Mouse (Mus musculus): ENCODE measurements around the gene Tmeff1.

Tmeff1 gene

DNA sequence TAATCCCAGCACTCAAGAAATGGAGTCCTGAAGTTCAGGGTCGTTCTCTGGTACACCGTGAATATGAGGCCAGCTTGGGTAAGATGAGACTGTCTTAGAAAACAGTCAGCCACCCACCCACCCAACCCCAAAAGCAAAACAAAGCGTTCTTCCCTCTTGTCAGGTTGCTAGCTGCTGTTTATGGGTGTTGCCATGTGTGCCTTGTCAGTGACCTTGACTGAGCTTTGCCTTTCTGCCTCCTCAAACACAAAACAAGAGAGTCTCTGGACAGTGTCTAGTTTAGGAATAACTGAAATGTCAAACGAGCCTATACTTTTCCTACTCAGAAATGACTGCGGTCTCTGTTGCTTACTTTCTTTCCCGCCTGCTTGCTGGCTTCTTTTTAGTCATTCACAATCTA is 37.3 kb downstream of the Tmeff1 start:
- in situ Hi-C loops (cut with MboI, MseI) = no loop called here

DNA sequence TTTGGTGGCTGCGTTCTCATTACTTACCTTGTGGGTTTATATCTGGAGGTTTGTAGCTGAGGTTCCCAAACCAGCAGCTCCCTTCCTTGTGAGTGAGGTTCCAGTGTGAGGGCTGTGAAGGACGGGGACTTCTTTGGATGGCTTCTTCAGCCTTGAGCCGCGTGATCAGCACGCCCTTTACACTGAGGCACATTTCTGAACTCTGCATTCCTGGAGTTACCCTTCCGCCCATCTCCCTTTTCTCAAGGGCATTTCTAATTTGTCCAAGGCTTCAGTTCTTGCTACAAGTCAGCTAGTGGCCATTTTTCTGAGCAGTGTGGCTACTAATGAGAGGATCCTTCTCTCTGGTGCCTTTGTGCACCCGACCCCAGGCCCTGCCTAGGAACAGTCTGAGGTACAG is 38.0 kb downstream of the Tmeff1 start:
- in situ Hi-C loops (cut with MboI, MseI) = no loop called here

DNA sequence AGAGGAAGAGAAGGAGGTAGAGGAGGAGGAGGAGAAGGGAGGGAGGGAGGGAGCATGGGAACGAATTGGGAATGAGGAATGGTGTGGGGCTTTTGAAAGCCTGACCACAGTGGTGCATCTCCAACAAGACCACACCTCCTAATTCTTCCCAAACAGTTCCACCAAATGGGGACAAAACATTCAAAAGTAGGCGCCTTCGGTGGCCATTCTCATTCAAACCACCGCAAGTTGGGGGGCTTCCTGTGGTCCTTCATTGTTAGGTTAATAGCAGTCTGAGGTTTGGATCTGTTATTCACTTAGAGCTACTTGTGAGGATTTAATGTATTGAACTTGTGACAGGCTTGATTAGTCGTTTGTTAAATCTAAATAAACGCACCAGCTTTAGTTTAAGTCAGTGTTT is 40.0 kb downstream of the Tmeff1 start:
- in situ Hi-C loops (cut with MboI, MseI) = no loop called here

DNA sequence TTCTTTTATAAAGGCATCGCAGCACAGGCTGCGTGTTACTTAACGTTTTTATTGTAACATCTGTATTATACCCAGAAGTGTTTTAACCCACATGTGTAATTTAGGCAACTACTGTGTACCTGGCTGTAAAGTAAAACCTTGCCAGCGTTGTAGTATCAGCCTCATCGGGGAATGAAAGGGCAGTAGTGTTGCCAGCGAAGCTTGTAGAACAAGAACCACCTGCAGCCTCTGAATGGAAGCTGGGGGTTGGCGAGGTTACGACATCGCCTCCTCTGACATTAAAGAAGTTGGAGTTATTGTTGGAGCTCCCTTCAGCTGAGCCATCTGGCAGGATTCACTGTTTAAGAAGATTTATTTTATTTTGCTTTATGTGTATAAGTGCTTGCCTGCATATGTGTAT is 40.9 kb downstream of the Tmeff1 start:
- in situ Hi-C loops (cut with MboI, MseI) = no loop called here

DNA sequence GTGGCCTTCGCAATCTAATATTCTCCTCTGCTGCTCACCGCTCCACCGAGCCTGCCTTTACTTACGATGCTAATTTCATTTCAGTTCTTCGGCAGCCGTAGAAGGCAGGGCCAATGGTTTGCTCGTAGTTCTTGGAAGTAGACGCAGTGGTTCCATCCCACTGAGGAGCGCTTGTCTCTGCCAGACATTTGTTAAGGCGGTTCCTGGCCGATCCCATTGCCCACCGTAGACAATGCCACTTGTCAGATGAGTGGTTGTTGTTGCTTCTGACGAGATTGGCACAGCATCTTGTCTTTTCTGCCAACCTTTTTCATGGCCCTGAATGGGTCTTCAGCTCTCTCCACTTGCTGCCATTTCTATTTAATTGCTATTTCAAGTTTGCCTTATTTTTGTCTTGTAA is 44.5 kb downstream of the Tmeff1 start:
- in situ Hi-C loops (cut with MboI, MseI) = no loop called here

DNA sequence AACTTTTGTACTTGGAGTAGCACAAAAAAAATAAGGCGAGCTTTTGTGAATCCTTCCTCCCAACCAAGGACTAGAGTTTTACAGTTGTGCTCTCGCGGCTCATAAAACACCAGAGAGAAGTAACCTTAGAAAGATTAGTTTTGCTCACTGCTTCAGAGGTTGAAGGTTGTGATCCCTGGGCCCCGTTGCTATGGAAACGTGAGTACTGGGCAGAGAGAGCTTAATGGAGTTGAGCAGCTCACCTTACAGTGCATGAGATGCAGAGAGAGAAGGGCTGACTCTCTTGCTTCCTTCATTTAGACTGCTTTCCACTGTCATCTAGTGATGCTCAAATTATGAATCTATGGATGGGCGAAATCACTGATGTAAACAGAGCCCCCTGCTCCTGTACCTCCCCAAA is 48.6 kb downstream of the Tmeff1 start:
- in situ Hi-C loops (cut with MboI, MseI) = no loop called here

DNA sequence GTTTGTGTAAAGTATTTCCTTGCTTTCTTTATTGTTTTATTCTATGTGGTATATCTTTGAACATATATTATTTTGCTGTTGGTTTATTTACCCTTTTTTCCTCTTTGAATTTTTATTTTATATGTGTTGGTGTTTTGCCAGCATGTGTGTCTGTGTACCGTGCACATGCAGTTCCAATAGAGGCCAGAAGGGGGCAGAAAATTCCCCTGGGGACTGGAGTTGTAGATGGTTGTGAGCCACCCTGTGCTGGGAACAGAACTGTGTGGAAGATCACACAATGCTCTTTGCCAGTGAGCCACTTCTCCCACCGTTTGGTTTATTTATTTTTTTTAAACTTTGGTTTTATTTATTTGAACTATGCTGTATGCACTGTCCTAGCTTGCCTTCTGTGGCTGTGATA is 49.1 kb downstream of the Tmeff1 start:
- in situ Hi-C loops (cut with MboI, MseI) = no loop called here

DNA sequence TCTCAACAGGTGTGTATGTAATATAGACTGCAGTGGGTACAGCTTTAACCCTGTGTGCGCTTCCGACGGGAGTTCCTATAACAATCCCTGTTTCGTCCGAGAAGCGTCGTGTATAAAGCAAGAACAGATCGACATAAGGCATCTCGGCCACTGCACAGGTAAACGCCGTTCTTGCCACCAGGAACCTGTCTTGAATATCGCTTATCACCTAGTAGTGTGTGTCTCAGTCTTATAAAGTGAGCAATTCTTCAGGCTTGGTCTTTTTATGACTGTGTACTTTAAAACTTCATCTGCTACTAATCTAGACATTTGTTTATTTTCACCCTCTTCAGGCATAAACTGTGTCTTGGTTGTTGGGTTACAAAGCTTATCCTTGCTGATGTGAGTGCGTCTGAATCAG is 51.9 kb downstream of the Tmeff1 start:
- in situ Hi-C loops (cut with MboI, MseI) = no loop called here

DNA sequence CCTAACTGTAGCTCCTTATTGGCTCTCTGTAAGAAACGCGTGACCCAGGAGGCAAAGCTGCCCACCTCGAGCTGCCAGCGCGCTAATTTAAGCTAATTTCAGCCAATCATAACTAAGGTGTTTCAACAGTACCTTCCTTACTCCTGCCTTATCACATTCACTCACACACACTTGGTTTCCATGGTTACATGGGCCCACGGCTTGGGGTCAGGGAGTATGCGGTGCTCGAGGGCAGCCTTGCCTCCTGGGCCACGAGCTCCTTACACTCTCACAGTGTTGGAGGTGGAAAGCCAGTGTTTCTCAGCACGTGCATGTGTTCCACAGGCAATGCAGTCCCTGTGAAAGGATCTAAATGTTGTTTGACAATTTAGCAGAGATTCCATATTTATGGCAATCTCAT is 53.2 kb downstream of the Tmeff1 start:
- in situ Hi-C loops (cut with MboI, MseI) = no loop called here

DNA sequence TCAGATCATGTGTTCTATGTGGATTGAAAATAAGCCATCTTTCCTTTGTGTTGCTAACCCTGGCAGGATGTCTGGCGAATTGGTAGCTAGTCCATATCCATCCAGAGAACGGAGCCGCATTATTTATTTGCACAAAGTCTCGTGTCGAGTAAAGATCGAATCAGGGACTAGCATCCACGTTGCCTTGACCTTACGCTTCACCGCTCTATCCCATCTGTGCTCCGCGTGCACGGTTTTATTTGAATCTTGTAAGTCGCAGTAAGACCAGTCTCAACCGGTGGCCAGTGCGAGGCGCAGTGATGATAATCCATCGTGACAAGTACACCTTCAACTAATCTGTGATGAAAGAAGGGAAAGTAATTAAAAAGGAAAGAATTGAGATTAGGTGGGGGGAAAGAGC is 54.5 kb downstream of the Tmeff1 start:
- in situ Hi-C loops (cut with MboI, MseI) = no loop called here

DNA sequence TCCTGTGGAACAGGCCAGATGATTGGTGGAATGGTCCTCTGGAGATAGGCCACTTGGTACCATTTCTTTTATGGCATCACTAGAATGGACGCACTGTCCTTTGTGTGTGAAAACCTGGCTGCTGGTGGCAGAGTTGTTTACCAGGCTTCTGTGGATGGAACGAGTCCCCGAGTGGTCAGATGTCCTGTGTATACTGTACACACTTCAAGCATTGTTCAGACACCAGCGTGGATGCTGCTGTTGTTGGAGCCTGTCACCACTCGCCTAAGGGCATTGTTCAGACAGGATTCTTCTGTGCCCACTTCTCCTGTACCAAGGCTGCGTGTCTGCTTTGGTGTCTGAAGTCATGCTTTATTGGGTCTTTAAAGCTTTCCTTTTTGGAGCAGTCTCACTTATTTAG is 58.8 kb downstream of the Tmeff1 start:
- in situ Hi-C loops (cut with MboI, MseI) = no loop called here

DNA sequence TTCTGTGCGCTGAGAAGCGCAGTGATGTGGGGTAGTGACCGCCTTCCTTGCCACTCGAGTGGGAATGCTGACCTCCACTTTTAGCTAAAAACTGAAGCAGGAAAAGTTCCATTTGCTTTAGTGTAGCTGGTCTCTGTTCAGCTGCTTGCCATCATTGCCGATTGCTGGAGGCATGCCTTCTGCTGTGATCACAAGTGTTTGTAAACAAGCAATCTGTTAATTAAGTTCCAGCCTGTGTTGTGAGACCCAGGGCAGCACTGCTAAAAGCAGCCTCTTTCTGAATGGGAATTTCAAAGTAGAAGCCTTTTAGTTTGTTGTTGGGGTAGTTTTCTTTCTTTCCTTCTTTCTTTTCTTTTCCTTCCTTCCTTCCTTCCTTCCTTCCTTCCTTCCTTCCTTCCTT is 61.2 kb downstream of the Tmeff1 start:
- in situ Hi-C loops (cut with MboI, MseI) = no loop called here

DNA sequence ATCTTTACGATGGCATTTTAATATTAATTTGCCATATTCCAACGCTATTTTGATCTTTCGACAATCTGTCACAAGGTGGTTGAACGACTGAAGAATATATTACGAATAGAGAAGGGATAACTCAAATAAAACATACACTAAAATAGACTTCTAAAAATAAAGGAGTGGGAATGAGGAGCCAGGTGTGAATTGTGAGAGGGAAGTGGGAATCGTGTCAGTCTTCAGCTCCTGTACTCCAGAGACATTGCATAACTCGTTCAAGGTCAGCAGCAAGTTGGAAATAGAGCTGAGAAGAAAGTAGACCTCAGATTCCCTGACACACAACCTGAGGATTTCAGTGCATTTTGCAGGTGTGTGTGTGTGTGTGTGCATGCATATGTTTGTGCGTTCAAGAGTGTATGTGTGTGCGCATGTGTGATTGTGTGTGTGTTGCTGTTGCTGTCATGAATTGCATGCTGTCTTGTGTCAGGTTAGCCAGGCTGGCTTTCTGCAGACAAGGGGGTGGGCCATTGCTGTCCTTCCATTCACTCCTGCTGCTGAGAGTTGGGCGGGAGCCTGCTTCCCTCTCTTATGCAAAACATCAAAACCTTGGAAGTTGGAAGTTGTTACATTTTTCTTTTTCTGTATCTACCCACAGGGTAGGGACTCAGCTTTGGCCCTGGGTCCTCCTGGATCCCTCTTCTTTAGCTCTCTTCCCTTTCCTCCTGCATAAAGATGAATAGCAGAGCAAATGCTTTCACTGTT is 65.8 kb downstream of the Tmeff1 start:
- in situ Hi-C loops (cut with MboI, MseI) = no loop called here

DNA sequence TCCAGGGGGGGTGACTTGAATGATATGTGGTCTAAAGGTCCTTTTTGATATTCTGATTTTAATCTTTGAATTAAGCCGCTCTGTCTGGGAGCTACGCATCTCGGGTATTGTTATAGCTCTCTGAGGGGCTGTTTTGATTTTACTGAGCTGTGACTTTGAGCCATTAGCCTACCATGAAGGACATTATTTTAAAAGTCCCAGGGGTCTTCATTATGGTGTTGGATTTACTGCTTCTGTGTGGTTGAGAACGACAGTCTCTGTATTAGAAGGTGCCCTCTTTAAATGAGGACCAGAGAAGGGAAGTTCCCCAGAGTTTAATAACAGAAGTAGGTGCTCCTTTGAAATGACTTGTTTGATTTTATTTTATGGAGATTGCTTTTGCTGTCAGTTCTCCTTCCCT is 69.1 kb downstream of the Tmeff1 start:
- in situ Hi-C loops (cut with MboI, MseI) = no loop called here

DNA sequence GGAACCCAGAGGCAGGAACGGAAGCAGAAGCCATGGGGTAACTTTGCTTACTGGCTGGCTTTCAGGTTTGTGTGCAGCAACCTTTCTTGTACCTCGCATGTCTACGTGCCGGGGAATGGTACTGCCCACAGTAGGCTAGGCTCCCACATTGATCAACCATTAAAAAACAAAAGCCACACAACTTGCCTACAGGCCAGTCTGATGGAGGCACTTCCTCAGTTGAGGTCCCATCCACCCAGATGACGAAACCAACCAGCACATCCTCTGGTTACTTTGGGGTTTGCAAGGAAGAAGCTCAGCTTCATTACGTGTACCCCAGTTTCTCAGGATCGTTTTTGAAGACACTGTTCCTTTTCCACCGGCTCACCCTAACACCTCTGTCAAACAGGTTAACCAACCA is 71.6 kb downstream of the Tmeff1 start:
- in situ Hi-C loops (cut with MboI, MseI) = no loop called here

DNA sequence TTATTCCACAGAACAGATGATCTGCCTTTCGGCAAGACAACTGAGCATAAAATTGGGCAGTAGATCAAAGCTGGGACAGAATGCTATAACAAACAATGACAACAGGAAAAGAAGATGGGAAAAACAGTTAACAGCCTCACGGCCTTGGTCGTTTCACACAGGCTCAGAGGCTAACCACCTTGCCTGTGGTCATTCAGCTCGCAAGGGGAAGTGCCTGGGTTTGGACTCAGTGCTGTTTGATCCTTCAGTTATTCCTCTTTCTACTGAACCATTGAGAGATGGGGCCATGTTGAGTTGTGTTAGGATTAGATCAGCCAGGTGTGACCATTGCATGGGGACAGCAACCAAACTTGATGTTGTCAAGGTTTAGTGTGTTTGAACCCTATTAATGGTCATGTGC is 75.2 kb downstream of the Tmeff1 start:
- in situ Hi-C loops (cut with MboI, MseI) = no loop called here

DNA sequence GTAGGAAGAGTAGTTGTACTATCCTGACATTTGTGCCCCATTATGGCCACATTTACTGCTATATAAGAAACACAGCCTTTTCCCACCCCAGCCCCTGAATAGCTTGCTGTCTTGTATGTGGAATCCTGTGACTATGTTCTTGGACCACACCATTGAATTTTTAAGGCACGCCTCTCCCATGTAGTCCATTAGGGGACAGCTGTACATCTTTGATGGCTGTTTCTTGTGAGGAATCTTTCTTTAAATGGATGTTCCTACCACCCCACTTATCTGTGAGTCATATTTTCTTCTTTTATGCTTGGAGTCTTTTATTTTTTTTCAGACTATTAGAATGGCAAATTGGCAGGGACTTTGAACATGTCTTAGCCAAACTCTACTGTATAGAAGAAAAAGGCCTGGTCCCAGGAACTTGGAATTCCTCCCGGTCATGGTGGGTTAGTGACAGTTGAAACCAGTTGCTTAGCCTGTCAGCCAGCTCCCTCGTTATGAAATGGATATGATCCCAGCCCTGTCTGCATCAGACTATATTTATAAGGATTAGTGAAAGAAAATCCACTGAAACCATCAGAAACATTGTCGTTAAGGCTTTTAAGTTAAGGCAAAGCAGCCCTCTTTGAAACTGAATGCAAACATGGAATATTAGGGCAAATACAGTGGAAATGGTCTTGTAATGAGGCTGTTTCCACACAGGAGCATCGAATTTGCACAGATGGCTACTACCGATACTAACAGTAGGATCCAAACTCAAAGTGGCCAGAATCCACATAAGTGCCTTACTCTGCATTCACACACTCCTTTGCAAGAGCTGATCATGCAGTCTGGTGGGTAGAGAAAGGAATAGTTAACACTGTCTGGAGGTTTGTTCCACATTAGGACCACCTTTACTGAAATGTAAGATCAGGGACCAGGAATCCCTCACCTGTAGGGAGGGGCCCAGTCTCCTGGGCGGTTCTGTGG is 75.9 kb downstream of the Tmeff1 start:
- in situ Hi-C loops (cut with MboI, MseI) = no loop called here

DNA sequence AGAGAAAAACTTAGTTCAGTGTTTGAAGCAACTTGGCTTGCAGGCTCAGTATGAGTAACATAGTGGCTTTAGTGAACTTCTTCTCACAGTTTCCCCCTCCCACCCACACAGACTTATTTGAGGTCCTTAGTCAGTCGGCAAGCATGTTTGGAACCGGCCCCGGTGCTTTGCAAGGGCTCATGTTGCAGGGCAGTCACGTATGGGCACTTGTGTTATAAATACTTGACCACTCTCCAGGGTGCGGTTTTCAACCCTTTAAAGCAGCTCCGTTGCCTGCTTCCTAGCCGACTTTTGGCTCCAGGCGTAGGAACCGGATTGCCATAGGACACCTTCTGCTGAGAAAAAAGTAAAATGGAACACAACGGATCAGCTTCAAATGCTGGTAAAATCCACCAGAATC is 78.3 kb downstream of the Tmeff1 start, which contains the start of gene Cavin4:
TSS of gene Cavin4 (plus strand) at position 244 of the 400 bp plus-strand sequence.
- in situ Hi-C loops (cut with MboI, MseI) = no loop called here

DNA sequence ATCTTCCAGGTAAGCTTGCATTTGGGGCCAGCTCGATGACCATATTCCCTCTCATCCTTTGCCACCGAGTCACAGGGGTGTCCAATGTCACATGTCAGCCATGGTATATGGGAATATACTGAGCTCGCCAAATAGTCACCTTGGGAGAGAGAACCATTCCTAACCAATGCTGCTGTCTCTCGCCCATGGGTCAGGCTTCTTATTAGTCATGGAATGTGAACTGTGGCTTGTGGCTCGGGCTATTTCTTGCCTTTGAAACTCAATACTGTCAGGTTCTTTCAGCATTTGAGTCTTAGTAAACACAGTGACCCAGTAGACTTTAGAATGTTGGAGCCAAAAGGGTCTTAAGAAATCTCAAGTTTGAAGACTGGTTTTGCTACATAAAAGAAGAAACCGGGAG is 79.0 kb downstream of the Tmeff1 start:
- in situ Hi-C loops (cut with MboI, MseI) = no loop called here

DNA sequence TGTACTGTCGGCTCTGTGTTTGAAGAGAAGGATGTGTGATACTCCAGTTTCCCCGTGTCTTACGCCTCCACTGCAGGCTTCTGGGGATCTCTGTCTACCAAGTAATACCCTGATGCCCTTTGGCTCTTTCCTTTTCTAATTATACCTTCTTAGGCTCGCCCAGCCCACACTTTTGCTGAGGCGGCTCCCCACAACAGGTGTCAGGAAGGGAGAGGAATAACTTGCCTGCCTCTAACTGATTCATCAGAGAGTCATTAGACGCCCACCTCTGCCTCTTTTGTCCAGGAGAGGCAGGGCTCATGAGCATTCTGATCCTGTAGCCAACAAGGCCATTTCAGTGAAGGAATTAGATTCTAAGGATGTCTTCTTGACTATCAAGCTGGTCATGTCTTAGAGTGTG is 82.3 kb downstream of the Tmeff1 start:
- in situ Hi-C loops (cut with MboI, MseI) = no loop called here

DNA sequence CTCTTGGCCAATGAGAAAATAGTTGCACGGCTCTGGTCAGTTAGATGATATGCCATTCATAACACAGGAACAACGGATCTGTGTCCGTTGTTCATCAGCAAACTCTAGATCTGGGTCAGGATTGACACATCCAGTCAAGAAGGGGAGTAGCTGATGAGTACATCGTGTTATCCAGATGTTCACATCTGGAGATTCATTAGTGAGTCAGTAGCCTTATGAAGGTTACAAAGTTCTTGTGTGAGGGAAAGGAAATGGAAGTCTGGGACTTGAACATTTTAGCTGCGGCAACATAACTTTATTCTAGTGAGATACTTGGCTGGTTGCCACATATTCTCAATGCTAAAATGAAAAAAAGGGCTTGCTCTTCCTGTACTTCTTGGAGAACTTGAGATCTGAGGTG is 87.9 kb downstream of the Tmeff1 start:
- in situ Hi-C loops (cut with MboI, MseI) = no loop called here

DNA sequence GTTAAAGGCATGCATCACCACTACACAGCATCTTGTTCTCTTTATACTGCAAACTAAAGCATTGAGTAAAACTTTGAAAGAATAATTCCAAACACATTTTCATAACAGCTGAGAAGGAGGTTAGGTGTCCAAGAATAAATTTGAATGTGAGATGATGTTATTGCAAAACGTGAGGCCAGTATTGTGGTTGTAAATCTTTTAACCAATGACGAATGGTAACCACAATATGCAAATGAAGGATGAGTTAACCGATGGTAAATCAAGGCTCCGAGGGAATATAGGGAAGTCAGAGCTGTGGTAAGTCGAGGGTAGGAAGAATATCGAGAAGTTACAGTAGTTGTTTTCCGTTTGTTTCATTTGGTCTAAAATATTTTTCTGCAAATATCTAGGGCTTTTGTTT is 89.4 kb downstream of the Tmeff1 start:
- in situ Hi-C loops (cut with MboI, MseI) = no loop called here

DNA sequence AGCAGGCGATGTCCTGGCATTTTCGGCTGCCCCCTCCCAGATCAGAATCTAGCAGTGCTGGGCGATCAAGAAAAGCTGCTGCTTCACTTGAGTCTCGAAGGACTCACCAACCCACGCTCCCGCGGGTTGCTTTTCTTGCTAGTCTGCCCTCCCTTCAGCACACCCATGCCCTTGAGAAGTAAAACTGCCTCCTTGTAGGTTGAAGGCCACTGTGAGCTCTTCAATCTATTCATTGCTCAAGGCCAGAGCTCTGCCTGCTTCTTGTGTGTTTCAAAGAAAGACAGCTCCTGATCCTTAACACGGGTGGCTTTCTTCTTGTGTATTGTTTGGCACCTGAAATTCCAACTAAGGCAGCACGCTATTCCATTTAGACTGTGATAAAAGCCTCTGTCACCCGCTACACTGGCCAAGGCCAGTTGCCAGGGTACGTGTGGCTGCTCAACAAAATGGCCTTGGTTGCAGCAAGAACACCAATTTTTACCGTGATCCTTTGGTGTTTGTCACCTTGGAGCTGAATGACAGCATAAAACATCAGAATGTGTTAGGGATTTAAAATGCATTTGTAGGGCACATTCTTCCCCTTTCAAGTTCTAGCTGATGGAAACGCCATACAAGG is 91.7 kb downstream of the Tmeff1 start:
- in situ Hi-C loops (cut with MboI, MseI) = no loop called here
